Mouse (Mus musculus): ENCODE measurements around the gene Nfkbie. TPM values are rescaled to one million over a fixed set of nuclear protein-coding genes. Genes with fewer than 3 reads are reported as not detected.

Nfkbie gene
- polyA plus RNA-seq (2015; fragmentation: Nextera tagmentation; extraction: Ambion mirVana): 1.6 and 2.0 TPM in 2 replicates

DNA sequence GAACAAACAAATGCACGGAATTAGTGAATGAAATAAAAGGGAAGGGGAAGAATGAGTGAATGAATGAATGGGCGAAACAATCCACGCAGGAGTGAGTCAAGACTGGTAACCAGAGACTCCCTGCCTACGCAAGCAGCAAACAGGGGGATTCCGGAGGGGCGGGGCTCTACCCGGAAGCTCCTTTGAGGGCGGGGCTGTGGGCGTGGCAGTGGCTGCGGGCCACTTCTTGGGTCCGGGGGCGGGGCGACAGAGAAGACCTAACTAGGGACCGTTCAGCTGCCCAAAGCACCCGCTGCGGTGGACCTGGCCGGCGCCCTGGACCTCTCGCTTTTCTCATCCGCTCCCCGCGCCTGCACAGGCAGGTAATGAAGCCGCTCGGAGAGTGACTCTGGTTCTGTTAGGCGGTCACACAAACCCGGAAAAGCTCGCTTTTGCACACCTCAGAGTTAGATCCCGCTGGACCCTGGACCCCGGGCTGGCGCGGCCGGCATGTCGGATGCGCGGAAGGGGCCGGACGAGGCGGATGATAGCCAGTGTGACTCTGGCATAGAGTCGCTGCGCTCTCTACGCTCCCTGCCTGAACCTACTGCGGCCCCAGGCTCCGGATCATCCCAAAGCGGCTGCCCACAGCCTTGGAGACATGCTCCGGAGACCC lies at the start of gene Nfkbie:
Nfkbie (plus strand) TSS at position 252 of the 655 bp plus-strand sequence.
- ATAC-seq (ENCODE audit: low FRiP score, low TSS enrichment) (peak; percentile 82), DNase-seq (ENCODE audit: low spot score) (peak; percentile 96)
- peaks cover 3% of the 10 kb centered on the region; the same call in 1 of the 2 replicates for H3K4me1 ChIP-seq (replicated peaks; ENCODE audit: control insufficient read depth, insufficient read depth)
- peak within 1 kb of the TSS; percentile 73 for H3K4me2 ChIP-seq (replicated peaks; ENCODE audit: low read depth)
- no peaks in the 10 kb centered on the region for H3K27me3 ChIP-seq (ENCODE audit: control insufficient read depth, insufficient read depth, low read length)
- peak within 1 kb of the TSS; percentile 68 for H3K9ac ChIP-seq (ENCODE audit: low read length)
- peak within 1 kb of the TSS; percentile 58 for H3K4me3 ChIP-seq (ENCODE audit: low read depth, low read length)
- WGBS: under 1% methylated on average over 39 of the region's 45 CpGs
- no peak for TF ChIP-seq EP300 (optimal IDR thresholded peaks at IDR 0.05)
- no peak for TF ChIP-seq CTCF (IDR thresholded peaks at IDR 0.05; ENCODE audit: low read depth)
- no peak within 1 kb of the TSS for H3K27ac ChIP-seq (replicated peaks)
- H3K9me3 ChIP-seq (ENCODE audit: control insufficient read depth, low read length): no peaks in the 10 kb centered on the region
- no peaks in the 10 kb centered on the region for H3K36me3 ChIP-seq (ENCODE audit: control insufficient read depth, insufficient read depth, low read length)

DNA sequence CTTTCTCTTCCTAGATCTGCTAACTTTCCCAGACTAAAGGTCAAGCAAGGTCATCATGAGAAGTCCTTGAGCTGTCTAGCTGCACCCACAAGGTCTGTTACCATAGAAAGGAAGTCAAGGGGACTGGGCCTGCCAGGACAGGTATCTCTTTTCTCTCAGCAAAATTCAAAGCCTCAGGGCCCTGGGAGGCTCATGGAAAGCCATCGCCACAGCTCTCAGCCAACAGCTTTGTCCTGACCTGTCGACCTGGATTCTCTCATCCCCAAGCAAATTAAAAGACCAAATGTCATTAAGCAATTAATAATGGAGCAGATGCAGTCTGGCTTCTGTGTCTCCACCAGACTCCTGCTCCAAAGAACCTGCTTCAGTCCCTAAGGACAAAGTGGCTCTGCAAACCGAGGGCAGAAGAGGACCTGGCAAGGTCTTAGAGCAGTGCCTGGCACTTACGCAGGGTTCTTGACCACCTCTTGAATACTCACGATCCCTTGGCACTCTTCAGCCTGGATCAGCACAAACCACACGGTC lies 49.5 kb upstream of the Nfkbie start:
- no peak for ATAC-seq (ENCODE audit: low FRiP score, low TSS enrichment)
- 56% methylated on average over 6 of the region's 6 CpGs for WGBS
- Histone ChIP-seq H3K4me3 (ENCODE audit: low read depth, low read length) (no peak overlapping the region), H3K27ac (replicated peaks) (no peak overlapping the region), H3K9me3 (ENCODE audit: control insufficient read depth, low read length) (no peaks in the 10 kb centered on the region), H3K9ac (ENCODE audit: low read length) (no peak overlapping the region), H3K36me3 (ENCODE audit: control insufficient read depth, insufficient read depth, low read length) (0 out of 2 replicates have a peak, but pooled peaks cover 4% of the 10 kb centered on the region), H3K4me1 (replicated peaks; ENCODE audit: control insufficient read depth, insufficient read depth) (peaks cover 2% of the 10 kb centered on the region; the same call in 1 of the 2 replicates), H3K4me2 (replicated peaks; ENCODE audit: low read depth) (no peak overlapping the region), H3K27me3 (ENCODE audit: control insufficient read depth, insufficient read depth, low read length) (no peaks in the 10 kb centered on the region)
- no peak for DNase-seq (ENCODE audit: low spot score)
- TF ChIP-seq EP300 (optimal IDR thresholded peaks at IDR 0.05) (no peak), CTCF (IDR thresholded peaks at IDR 0.05; ENCODE audit: low read depth) (no peak)

DNA sequence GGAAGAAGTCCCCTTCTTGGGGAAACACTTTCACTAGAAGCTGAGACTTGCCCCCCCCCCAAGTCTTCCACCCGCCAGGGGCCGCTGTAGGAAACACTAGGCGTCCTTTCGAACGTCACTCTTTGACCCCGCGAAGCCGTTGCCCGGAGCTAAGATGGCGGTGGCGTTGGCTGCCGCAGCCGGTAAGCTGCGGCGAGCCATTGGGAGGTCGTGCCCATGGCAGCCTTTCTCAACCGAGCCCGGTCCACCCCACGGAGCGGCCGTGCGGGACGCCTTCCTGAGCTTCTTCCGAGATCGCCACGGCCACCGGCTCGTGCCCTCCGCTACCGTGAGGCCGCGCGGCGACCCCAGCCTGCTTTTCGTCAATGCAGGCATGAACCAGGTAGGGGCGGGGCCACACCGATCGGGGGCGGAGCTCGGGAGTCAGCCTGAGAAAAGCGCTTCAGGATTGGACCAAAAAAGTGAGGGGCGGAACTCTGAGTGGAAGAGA lies 48.8 kb upstream of the Nfkbie start, which contains the start of gene Aars2:
Aars2 (plus strand) TSS at position 142 of the 490 bp plus-strand sequence.
- peak within 1 kb of the TSS; percentile 76 for H3K9ac ChIP-seq (ENCODE audit: low read length)
- under 1% methylated on average over 42 of the region's 42 CpGs for WGBS
- peak; percentile 94 for ATAC-seq (ENCODE audit: low FRiP score, low TSS enrichment)
- peak within 1 kb of the TSS; percentile 48 for H3K4me2 ChIP-seq (replicated peaks; ENCODE audit: low read depth)
- H3K9me3 ChIP-seq (ENCODE audit: control insufficient read depth, low read length): no peaks in the 10 kb centered on the region
- TF ChIP-seq EP300 (optimal IDR thresholded peaks at IDR 0.05): peak; percentile 39
- TF ChIP-seq CTCF (IDR thresholded peaks at IDR 0.05; ENCODE audit: low read depth): peak; percentile 93
- peaks cover 2% of the 10 kb centered on the region; the same call in 1 of the 2 replicates for H3K4me1 ChIP-seq (replicated peaks; ENCODE audit: control insufficient read depth, insufficient read depth)
- peak within 1 kb of the TSS; percentile 78 for H3K27ac ChIP-seq (replicated peaks)
- peak; percentile 95 for DNase-seq (ENCODE audit: low spot score)
- H3K36me3 ChIP-seq (ENCODE audit: control insufficient read depth, insufficient read depth, low read length): 0 out of 2 replicates have a peak, but pooled peaks cover 4% of the 10 kb centered on the region
- peak within 1 kb of the TSS; percentile 80 for H3K4me3 ChIP-seq (ENCODE audit: low read depth, low read length)
- no peaks in the 10 kb centered on the region for H3K27me3 ChIP-seq (ENCODE audit: control insufficient read depth, insufficient read depth, low read length)

DNA sequence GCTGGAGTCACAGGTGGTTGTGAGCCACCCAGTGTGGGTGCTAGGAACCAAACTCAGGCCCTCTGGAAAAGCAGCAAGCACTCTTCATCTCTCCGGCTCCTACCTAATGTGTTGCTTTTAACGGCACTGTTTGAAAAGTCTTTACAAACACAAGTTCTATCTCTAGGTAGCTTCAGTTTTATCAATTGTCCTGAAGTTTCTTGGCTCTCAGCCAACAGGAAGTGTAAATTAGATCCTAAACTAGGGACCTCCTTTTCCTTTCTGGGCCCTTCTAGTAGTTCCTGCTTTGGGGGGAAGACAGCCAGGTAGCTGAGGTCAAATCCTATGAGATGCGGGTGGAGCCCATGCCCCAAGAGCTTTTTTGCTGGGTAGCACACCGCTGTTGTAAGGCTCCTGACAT lies 44.6 kb upstream of the Nfkbie start:
- DNase-seq (ENCODE audit: low spot score) (no peak), ATAC-seq (ENCODE audit: low FRiP score, low TSS enrichment) (no peak)
- no peak overlapping the region for H3K27ac ChIP-seq (replicated peaks)
- H3K4me1 ChIP-seq (replicated peaks; ENCODE audit: control insufficient read depth, insufficient read depth): peaks cover 2% of the 10 kb centered on the region; the same call in 1 of the 2 replicates
- 87% methylated on average over 4 of the region's 4 CpGs for WGBS
- TF ChIP-seq CTCF (IDR thresholded peaks at IDR 0.05; ENCODE audit: low read depth) (no peak), EP300 (optimal IDR thresholded peaks at IDR 0.05) (no peak)
- no peak overlapping the region for H3K4me2 ChIP-seq (replicated peaks; ENCODE audit: low read depth)
- H3K9ac ChIP-seq (ENCODE audit: low read length): no peak overlapping the region
- H3K27me3 ChIP-seq (ENCODE audit: control insufficient read depth, insufficient read depth, low read length): no peaks in the 10 kb centered on the region
- no peaks in the 10 kb centered on the region for H3K9me3 ChIP-seq (ENCODE audit: control insufficient read depth, low read length)
- 0 out of 2 replicates have a peak, but pooled peaks cover 4% of the 10 kb centered on the region for H3K36me3 ChIP-seq (ENCODE audit: control insufficient read depth, insufficient read depth, low read length)
- H3K4me3 ChIP-seq (ENCODE audit: low read depth, low read length): no peak overlapping the region

DNA sequence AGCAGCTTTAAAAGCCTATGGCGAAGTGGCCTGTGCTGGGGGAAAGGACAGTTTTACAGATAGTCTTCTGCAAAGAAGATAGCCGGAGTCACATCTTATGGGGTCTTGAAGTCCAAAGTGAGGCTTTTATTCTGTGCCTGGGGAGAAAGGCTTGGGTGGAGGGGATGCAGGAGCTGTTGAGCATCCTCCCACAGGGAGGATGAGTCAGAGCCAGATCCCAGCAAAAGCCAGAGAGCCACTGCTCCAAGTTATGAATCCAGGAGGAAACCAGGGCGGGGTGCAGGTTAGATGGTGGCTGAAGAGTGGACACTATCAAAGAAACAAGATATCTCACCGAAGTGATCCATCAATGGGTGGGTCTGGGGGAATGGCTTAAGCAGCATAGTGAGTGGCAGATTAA lies 43.7 kb upstream of the Nfkbie start:
- H3K4me1 ChIP-seq (replicated peaks; ENCODE audit: control insufficient read depth, insufficient read depth): peaks cover 2% of the 10 kb centered on the region; the same call in 1 of the 2 replicates
- DNase-seq (ENCODE audit: low spot score) (no peak), ATAC-seq (ENCODE audit: low FRiP score, low TSS enrichment) (no peak)
- H3K9me3 ChIP-seq (ENCODE audit: control insufficient read depth, low read length): no peaks in the 10 kb centered on the region
- no peak overlapping the region for H3K27ac ChIP-seq (replicated peaks)
- WGBS: 96% methylated on average over 4 of the region's 4 CpGs
- H3K4me2 ChIP-seq (replicated peaks; ENCODE audit: low read depth): no peak overlapping the region
- no peak overlapping the region for H3K4me3 ChIP-seq (ENCODE audit: low read depth, low read length)
- H3K27me3 ChIP-seq (ENCODE audit: control insufficient read depth, insufficient read depth, low read length): no peaks in the 10 kb centered on the region
- TF ChIP-seq CTCF (IDR thresholded peaks at IDR 0.05; ENCODE audit: low read depth): no peak
- no peak for TF ChIP-seq EP300 (optimal IDR thresholded peaks at IDR 0.05)
- H3K36me3 ChIP-seq (ENCODE audit: control insufficient read depth, insufficient read depth, low read length): 0 out of 2 replicates have a peak, but pooled peaks cover 4% of the 10 kb centered on the region
- no peak overlapping the region for H3K9ac ChIP-seq (ENCODE audit: low read length)
